Mouse (Mus musculus) hindbrain, embryonic 11.5 days (tissue): ENCODE data around the gene Rbm20. TPM values are rescaled to one million over a fixed set of nuclear protein-coding genes. Genes with fewer than 3 reads are reported as not detected.

Source experiments
- ATAC-seq: fragments of 200-750 bp; cut with Nextera tagmentation; 2 replicates; pipeline ENCODE4 v1.8.0; 2017; ENCODE audit warnings: mild to moderate bottlenecking, moderate TSS enrichment, moderate library complexity; ENCODE audit not compliant: low FRiP score
- DNase-seq: peaks from one replicate; pipeline ENCODE4 v3.0.0-alpha.2; 2015; ENCODE audit warnings: low spot score
- H3K27ac ChIP-seq: fragments of 300-500 bp; sonication (generic); 2 replicates; pipeline ENCODE4 v1.5.1; 2014; ENCODE audit warnings: mild to moderate bottlenecking, low read depth, low read length
- H3K27me3 ChIP-seq: fragments of 300-500 bp; sonication (generic); 2 replicates; pipeline ENCODE4 v1.6.1; 2014; ENCODE audit warnings: mild to moderate bottlenecking, low read length, moderate library complexity, mixed read lengths; ENCODE audit not compliant: control insufficient read depth, insufficient read depth
- H3K36me3 ChIP-seq: fragments of 300-500 bp; sonication (generic); 2 replicates; pipeline ENCODE4 v1.6.1; 2014; ENCODE audit warnings: mild to moderate bottlenecking, low read length, moderate library complexity, mixed read lengths; ENCODE audit not compliant: control insufficient read depth, insufficient read depth
- H3K4me1 ChIP-seq: fragments of 300-500 bp; sonication (generic); replicated peaks from 2 replicates; pipeline ENCODE4 v1.6.1; 2014; ENCODE audit warnings: low read length, mixed read lengths; ENCODE audit not compliant: control insufficient read depth, insufficient read depth
- H3K4me2 ChIP-seq: fragments of 300-500 bp; sonication (generic); replicated peaks from 2 replicates; pipeline ENCODE4 v1.6.1; 2014; ENCODE audit warnings: mild to moderate bottlenecking, low read depth, low read length
- H3K4me3 ChIP-seq: fragments of 300-500 bp; sonication (generic); 2 replicates; pipeline ENCODE4 v1.5.1; 2014; ENCODE audit warnings: low read depth, low read length
- H3K9ac ChIP-seq: fragments of 300-500 bp; sonication (generic); 2 replicates; pipeline ENCODE4 v1.6.1; 2014; ENCODE audit warnings: low read depth, low read length
- H3K9me3 ChIP-seq: fragments of 300-500 bp; sonication (generic); 2 replicates; pipeline ENCODE4 v1.6.1; 2016; ENCODE audit warnings: low read length; ENCODE audit not compliant: control insufficient read depth
- WGBS: fragments of 180-500 bp; shearing (Covaris S2); extraction: QIAGEN DNeasy Blood & Tissue Kit; methylation state at CpG from one replicate; pipeline ENCODE4 v1.1.7; 2014; 5-methylcytosine and 5-hydroxymethylcytosine counted together
- polyA plus RNA-seq: library from polyadenylated mRNA; unstranded; fragments of >200 nt; fragmentation: Nextera tagmentation; extraction: Ambion mirVana; gene quantifications from 2 replicates; pipeline ENCODE4 v1.2.1, GENCODE M21; 2014

Gene Rbm20
- polyA plus RNA-seq, 1 experiment from 2014 or later = 0.73 TPM

DNA sequence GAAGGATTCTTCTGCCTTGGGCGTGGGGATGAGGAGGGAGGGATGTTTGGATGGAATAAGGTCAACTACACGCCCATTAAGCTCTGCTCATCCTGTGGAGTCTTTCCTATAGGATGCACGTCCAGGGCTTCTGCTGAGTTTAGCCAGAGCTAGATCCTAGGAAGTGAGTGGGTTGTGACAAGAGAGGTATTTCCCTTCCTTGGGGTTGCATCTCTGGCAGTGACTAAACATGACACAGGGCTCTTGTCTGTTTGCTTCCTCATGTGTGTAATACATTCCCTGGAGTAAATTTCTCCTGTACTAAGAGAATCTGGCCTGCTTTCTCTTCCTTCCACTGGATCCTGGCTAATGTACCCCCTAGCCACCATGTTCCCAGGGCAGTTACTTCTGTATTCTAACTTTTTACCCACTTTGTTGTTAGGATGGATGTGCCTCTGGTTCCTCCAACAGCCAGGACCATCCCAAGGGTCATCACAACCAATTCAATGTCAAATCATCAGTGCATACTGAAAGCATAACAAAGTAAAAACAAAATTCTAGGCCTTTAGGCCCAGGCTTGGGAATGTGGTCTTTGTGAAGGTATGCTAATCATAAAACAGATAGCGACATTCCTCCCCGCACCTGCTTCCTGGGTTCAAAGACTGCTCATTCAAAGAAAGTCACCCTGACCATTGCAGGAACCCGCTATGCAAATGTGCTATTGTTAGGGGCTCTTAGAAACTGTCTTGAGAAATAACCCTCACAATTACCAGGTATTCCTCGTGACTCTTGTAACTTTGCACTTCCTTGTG, 87.8 kb downstream of the Rbm20 start:
- no peak for ATAC-seq
- no peak overlapping the region for H3K9ac ChIP-seq
- no peaks in the 10 kb centered on the region for H3K36me3 ChIP-seq
- no peak overlapping the region for H3K27ac ChIP-seq
- WGBS = 85% methylated on average over 7 of the region's 7 CpGs
- H3K4me1 ChIP-seq = no peaks in the 10 kb centered on the region
- H3K27me3 ChIP-seq = no peaks in the 10 kb centered on the region
- H3K9me3 ChIP-seq = no peaks in the 10 kb centered on the region
- no peak overlapping the region for H3K4me2 ChIP-seq
- no peak overlapping the region for H3K4me3 ChIP-seq
- no peak for DNase-seq

DNA sequence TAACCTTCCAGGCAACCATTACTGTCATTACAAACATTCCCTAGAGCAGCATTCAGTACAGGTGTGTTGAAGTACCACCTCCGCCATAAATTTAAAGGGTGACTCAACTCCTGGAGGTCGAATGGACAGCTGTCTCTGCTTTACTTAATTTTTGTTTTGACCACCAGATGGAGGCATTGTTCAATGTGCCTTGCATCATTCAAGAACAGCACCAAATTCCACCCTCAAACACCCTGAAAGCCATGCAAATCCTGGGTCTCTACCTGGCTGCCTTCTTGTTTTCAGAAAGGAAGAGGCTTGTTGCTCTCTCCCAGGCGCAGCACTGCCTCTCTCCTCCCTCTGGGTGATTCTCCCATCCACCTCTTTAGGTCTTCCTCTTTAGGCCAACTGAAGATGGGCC, 91.4 kb downstream of the Rbm20 start:
- ATAC-seq = no peak
- WGBS = 42% methylated on average over 3 of the region's 3 CpGs

DNA sequence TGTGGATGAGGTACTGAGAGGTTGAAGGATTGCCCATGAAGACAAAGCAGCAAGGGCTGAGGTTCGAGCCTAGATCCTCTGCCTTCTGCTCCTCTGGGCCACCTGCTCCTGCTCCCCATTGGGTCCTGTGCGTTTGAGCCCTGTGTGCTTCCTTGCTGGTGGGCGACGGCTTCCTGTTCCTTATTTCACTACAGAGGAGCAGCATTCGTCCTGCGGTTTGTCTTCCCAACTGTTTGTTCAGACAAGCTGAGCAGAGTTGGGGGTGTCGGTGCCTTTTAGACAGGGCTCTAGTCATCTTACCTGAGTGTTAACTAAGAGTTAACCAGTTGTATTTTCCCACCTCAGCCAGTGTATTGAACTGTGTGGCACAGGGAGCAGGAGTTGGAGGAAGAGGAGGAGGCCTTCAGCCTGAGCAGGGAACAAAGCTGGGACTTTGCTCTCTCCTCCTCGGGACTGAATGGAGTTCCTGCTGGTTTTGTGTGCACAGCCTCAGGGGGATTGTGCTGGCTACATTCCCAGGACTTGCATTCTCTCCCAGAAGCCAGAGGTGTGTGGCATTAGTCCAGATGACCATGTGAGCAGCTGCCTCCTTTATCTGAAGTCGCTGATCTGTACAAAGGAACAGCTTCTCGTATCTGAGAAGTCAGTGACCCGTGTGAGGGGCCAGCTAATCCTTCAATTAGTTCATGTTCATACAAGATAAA, 97.0 kb downstream of the Rbm20 start:
- WGBS = 59% methylated on average over 11 of the region's 11 CpGs
- H3K36me3 ChIP-seq = no peaks in the 10 kb centered on the region
- no peak overlapping the region for H3K4me3 ChIP-seq
- no peaks in the 10 kb centered on the region for H3K9me3 ChIP-seq
- peak; percentile 33 for DNase-seq
- H3K9ac ChIP-seq = no peak overlapping the region
- no peak overlapping the region for H3K27ac ChIP-seq
- H3K4me2 ChIP-seq = no peak overlapping the region
- ATAC-seq = peak; percentile 68; the same call in 1 of the 2 replicates
- H3K27me3 ChIP-seq = no peaks in the 10 kb centered on the region
- H3K4me1 ChIP-seq = no peaks in the 10 kb centered on the region

More for the DNA sequence above, 91.4 kb downstream of the Rbm20 start:
- H3K4me2 ChIP-seq = no peak overlapping the region
- DNase-seq = peak; percentile 62
- H3K9me3 ChIP-seq = no peaks in the 10 kb centered on the region
- no peak overlapping the region for H3K27ac ChIP-seq
- H3K4me1 ChIP-seq = no peaks in the 10 kb centered on the region
- no peaks in the 10 kb centered on the region for H3K36me3 ChIP-seq
- H3K4me3 ChIP-seq = no peak overlapping the region
- no peak overlapping the region for H3K9ac ChIP-seq
- H3K27me3 ChIP-seq = no peaks in the 10 kb centered on the region

DNA sequence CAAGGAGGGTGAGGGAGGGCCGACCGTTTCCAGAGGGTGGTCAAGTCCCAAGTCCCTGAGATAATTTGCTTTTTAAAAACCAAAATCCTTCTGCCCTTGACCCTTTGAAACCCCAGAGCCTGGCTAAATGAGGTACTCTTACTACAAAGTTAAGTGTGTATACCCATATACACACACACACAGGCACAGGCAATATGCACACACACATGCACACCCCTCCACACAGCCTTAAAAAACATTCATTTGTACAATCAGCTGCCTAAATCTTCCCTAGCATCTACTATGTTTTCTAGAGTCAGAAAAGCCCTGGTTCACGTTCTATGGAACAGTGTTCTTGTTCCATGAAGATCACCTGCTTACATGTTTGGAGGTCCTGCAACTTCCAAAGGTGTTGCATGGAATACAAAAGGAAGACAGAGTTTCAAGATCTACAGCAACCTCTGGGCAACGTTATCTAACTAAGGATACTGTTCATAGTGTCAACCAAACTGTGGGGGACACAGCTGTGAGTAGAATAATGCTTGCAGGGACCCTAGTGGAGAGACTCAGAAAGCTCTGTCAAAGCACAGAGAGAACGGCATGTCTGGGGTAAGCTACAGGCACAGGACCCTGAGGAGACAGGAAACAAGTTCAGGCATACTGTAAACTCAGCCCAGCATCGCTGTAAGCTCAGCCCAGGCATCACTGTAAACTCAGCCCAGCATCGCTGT, 97.7 kb downstream of the Rbm20 start:
- Histone ChIP-seq H3K27me3 (no peaks in the 10 kb centered on the region), H3K27ac (no peak overlapping the region), H3K4me1 (no peaks in the 10 kb centered on the region), H3K9me3 (no peaks in the 10 kb centered on the region), H3K9ac (no peak overlapping the region), H3K36me3 (no peaks in the 10 kb centered on the region), H3K4me2 (no peak overlapping the region), H3K4me3 (no peak overlapping the region)
- DNase-seq (no peak), ATAC-seq (no peak)
- WGBS = 58% methylated on average over 7 of the region's 7 CpGs

DNA sequence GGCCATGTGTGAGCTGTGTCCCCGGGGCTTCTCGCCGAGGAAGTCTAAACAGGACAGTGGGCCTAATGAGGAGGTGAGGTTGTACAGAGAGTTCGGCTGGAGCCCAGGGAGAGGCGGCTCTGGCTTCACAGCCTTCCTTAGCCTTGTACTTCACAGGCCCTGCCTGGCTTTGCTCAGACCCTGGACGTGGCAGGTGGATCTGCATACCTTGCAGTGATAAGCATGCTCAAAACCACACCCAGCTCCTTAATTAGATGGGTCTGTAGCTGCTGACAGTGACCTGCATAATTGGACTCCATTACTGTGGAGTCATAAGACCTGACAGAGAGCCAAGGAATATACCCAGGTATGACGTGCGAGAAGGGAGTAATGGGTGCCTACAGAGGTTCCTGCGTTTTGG, 102.3 kb downstream of the Rbm20 start:
- no peak overlapping the region for H3K4me2 ChIP-seq
- DNase-seq (no peak), ATAC-seq (no peak)
- H3K36me3 ChIP-seq = no peaks in the 10 kb centered on the region
- H3K27ac ChIP-seq = no peak overlapping the region
- no peaks in the 10 kb centered on the region for H3K27me3 ChIP-seq
- H3K9ac ChIP-seq = no peak overlapping the region
- no peaks in the 10 kb centered on the region for H3K9me3 ChIP-seq
- WGBS = 83% methylated on average over 9 of the region's 9 CpGs
- H3K4me1 ChIP-seq = no peaks in the 10 kb centered on the region
- H3K4me3 ChIP-seq = no peak overlapping the region

DNA sequence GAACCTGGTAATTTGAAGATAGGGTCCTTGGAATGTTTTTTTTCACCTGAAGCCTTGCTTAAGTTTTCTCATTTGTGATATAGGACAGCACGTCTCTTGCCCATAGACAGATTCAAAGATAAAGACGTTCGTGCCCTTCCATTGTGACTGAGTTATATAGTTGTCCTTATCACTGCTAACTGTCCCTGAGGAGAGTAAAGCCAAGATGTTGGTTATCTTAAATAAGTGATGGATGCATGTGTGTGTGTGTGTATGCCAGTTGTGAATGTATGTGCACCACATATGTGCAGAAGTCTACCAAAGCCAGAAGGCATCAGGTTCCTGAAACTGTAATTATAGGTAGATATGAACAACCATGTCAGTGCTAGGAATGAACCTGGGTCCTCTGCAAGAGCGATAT, 102.7 kb downstream of the Rbm20 start:
- no peak overlapping the region for H3K4me2 ChIP-seq
- H3K9ac ChIP-seq = no peak overlapping the region
- H3K27me3 ChIP-seq = no peaks in the 10 kb centered on the region
- no peak overlapping the region for H3K4me3 ChIP-seq
- ATAC-seq (no peak), DNase-seq (no peak)
- no peaks in the 10 kb centered on the region for H3K4me1 ChIP-seq
- H3K36me3 ChIP-seq = no peaks in the 10 kb centered on the region
- H3K9me3 ChIP-seq = no peaks in the 10 kb centered on the region
- WGBS = 91% methylated on average over 4 of the region's 4 CpGs
- H3K27ac ChIP-seq = no peak overlapping the region

DNA sequence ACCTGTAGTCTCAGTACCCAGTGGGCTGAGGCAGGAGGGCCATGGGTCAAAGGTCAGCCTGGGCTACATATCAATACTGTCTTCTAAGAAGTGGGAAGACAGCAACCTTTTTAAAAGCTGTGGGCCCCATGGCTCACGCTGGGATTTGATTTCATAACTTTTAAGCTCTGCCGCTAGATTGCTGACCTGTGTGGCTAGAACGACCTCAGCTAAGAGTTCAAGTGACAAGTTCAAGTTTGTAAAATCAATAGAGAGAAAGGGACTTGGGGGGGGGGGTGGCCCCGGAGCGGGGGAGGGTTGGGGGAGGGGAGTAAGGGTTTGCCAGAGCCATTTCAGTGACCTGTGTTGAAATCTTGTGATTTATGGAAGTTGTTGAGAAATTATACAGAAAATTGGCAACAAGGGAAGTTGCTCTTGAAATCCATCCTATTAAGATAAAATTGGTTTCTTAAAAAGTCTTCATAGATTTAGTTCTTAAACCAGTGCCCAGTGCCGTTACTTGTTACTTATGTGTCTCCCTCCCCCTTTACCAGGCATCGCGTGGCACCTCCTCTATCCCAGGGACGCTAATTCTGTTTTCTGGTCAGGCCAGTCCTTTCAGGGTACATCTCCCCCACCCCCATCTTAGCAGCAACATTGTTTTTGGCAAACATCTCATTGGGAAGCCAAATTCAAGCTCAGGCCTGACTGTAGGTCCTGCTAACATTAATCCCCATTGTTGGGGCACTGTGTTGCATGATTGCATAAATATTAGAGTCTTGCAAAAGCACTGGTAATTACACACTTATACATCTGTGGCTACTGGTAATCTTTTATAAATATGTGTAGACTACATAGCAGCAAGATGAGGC, 103.9 kb downstream of the Rbm20 start:
- Histone ChIP-seq H3K36me3 (no peaks in the 10 kb centered on the region), H3K27me3 (no peaks in the 10 kb centered on the region), H3K9me3 (no peaks in the 10 kb centered on the region), H3K9ac (no peak overlapping the region), H3K4me1 (no peaks in the 10 kb centered on the region), H3K27ac (no peak overlapping the region), H3K4me2 (no peak overlapping the region), H3K4me3 (no peak overlapping the region)
- DNase-seq = no peak
- 71% methylated on average over 9 of the region's 9 CpGs for WGBS
- no peak for ATAC-seq

DNA sequence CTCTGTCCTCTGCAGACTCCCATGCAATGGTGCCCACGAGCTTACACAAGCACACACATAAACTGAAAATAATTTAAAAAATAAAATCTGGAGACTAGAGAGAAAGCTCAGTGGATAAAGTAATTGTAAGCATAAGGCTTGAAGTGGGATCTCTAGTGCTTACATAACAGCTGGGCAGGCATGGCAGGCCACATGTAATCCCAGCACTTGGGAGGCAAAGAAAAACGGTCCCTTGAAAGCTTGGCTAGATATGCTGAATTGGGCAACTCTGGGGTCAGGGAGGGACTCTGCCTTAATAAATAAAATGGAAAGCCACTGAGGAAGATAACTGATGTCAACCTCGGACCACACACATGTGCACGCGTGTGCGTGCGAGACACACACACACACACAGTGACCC, 104.7 kb downstream of the Rbm20 start:
- no peaks in the 10 kb centered on the region for H3K9me3 ChIP-seq
- DNase-seq (no peak), ATAC-seq (no peak)
- no peak overlapping the region for H3K9ac ChIP-seq
- no peak overlapping the region for H3K4me2 ChIP-seq
- H3K27ac ChIP-seq = no peak overlapping the region
- no peaks in the 10 kb centered on the region for H3K36me3 ChIP-seq
- H3K4me1 ChIP-seq = no peaks in the 10 kb centered on the region
- no peaks in the 10 kb centered on the region for H3K27me3 ChIP-seq
- H3K4me3 ChIP-seq = no peak overlapping the region
- WGBS = 92% methylated on average over 7 of the region's 7 CpGs
